Mouse (Mus musculus) heart, postnatal 4 days (tissue): Measurements from ENCODE around the gene Tex44. TPM values are rescaled to one million over a fixed set of nuclear protein-coding genes. Genes with fewer than 3 reads are reported as not detected.
A peak's percentile ranks its signal among the peaks of the same experiment; 100 is the strongest.

ENCODE experiments used
- DNase-seq: peaks from one replicate; pipeline ENCODE4 v3.0.0; 2021
- total RNA-seq, 2 experiments: library from RNA; stranded (reverse); gene quantifications; 2 replicates each; pipeline ENCODE4 v1.2.3; 2021

Tex44 gene
- total RNA-seq, 2 experiments from 2014 or later, result not detected

GRCm38 (mm10) chr1:86424336-86424735 is 1.8 kb upstream of the Tex44 start:
- DNase-seq, result no peak

GRCm38 (mm10) chr1:86424835-86425547 is 1.1 kb upstream of the Tex44 start:
- no peak for DNase-seq

- peak; percentile 83 for DNase-seq
Observed at GRCm38 (mm10) chr1:86430056-86430455, 3.9 kb downstream of the Tex44 start.

- no peak for DNase-seq
Observed at GRCm38 (mm10) chr1:86432778-86433177, 6.6 kb downstream of the Tex44 start.

- no peak for DNase-seq
Observed at GRCm38 (mm10) chr1:86433359-86433758, 7.2 kb downstream of the Tex44 start.

- peak; percentile 73 for DNase-seq
Observed at GRCm38 (mm10) chr1:86434001-86434400, 7.9 kb downstream of the Tex44 start.

GRCm38 (mm10) chr1:86434439-86435201 is 8.5 kb downstream of the Tex44 start:
- peak; percentile 99 for DNase-seq

- peak; percentile 82 for DNase-seq
Observed at GRCm38 (mm10) chr1:86435302-86435821, 9.2 kb downstream of the Tex44 start.

- DNase-seq, result no peak
Observed at GRCm38 (mm10) chr1:86437219-86438013, 11.3 kb downstream of the Tex44 start.

- DNase-seq, result no peak
Observed at GRCm38 (mm10) chr1:86438014-86438319, 11.8 kb downstream of the Tex44 start.

GRCm38 (mm10) chr1:86438501-86438900 is 12.4 kb downstream of the Tex44 start:
- DNase-seq, result no peak

- peak; percentile 46 for DNase-seq
Observed at GRCm38 (mm10) chr1:86439487-86440170, 13.5 kb downstream of the Tex44 start.

- DNase-seq, result peak; percentile 98
Observed at GRCm38 (mm10) chr1:86440171-86440886, 14.2 kb downstream of the Tex44 start.

- DNase-seq, result peak; percentile 70
Observed at GRCm38 (mm10) chr1:86440887-86441723, 15.0 kb downstream of the Tex44 start.

- no peak for DNase-seq
Observed at GRCm38 (mm10) chr1:86441724-86441979, 15.5 kb downstream of the Tex44 start.

GRCm38 (mm10) chr1:86441980-86442831 is 16.1 kb downstream of the Tex44 start:
- peak; percentile 94 for DNase-seq

- DNase-seq, result no peak
Observed at GRCm38 (mm10) chr1:86442832-86443231, 16.7 kb downstream of the Tex44 start.

GRCm38 (mm10) chr1:86443386-86444172 is 17.4 kb downstream of the Tex44 start:
- DNase-seq, result no peak

- DNase-seq, result peak; percentile 58
Observed at GRCm38 (mm10) chr1:86447596-86448171, 21.6 kb downstream of the Tex44 start.
